8 mouse cellular contexts compared by ENCODE assay signal in genomic region chr6:127151565-127152105, GRCm38 (mm10). TPM values are rescaled to one million over a fixed set of nuclear protein-coding genes. Genes with fewer than 3 reads are reported as not detected.
A peak's percentile ranks its signal among the peaks of the same experiment; 100 is the strongest.
DNase-seq lines count a peak whose midpoint lies in the region; ATAC-seq lines count a peak whose summit lies in the region.

No protein-coding gene starts in this region.

- peak; percentile 34 for DNase-seq in urinary bladder, adult 2 months (ENCODE audit: low spot score)
- no peak for DNase-seq in urinary bladder, adult 18-20 months (ENCODE audit: low spot score in 2 of 2)
- peak; percentile 79 for DNase-seq in embryonic facial prominence, embryonic 10.5 days (ENCODE audit: low spot score)
- DNase-seq in heart, postnatal 14 days: peak; percentile 56 to 57
- peak; percentile 81 for DNase-seq in limb, embryonic 10.5 days (ENCODE audit: low spot score)
- DNase-seq in midbrain, embryonic 11.5 days (ENCODE audit: low spot score, missing footprints): peak; percentile 96
- peak; percentile 31 to 56 for DNase-seq in spleen, postnatal 10 days (ENCODE audit: low spot score in 2 of 2)
- no peak for DNase-seq in cerebellum, postnatal 36 days

- H3K9me3 ChIP-seq in embryonic facial prominence, embryonic 10.5 days: no peaks in the 10 kb centered on the region
- no peaks in the 10 kb centered on the region for H3K9me3 ChIP-seq in limb, embryonic 10.5 days (replicated peaks)
- no peaks in the 10 kb centered on the region for H3K9me3 ChIP-seq in midbrain, embryonic 11.5 days (ENCODE audit: control insufficient read depth, low read length)

- H3K4me1 ChIP-seq in embryonic facial prominence, embryonic 10.5 days: peaks cover 64% of the 10 kb centered on the region
- H3K4me1 ChIP-seq in limb, embryonic 10.5 days: peaks cover 59% of the 10 kb centered on the region
- peaks cover 49% of the 10 kb centered on the region for H3K4me1 ChIP-seq in midbrain, embryonic 11.5 days (ENCODE audit: control insufficient read depth, insufficient read depth, low read length)

- under 1% methylated on average over 29 of the region's 29 CpGs for WGBS in embryonic facial prominence, embryonic 10.5 days
- WGBS in limb, embryonic 10.5 days: under 1% methylated on average over 29 of the region's 29 CpGs
- under 1% methylated on average over 29 of the region's 29 CpGs for WGBS in midbrain, embryonic 11.5 days

- H3K4me3 ChIP-seq in embryonic facial prominence, embryonic 10.5 days: peak overlapping the region; percentile 90
- H3K4me3 ChIP-seq in limb, embryonic 10.5 days: peak overlapping the region; percentile 75
- H3K4me3 ChIP-seq in midbrain, embryonic 11.5 days (ENCODE audit: low read depth, low read length): peak overlapping the region; percentile 63

- H3K36me3 ChIP-seq in embryonic facial prominence, embryonic 10.5 days (replicated peaks): peaks cover 16% of the 10 kb centered on the region
- peaks cover 20% of the 10 kb centered on the region for H3K36me3 ChIP-seq in limb, embryonic 10.5 days
- peaks cover 3% of the 10 kb centered on the region; the same call in 1 of the 2 replicates for H3K36me3 ChIP-seq in midbrain, embryonic 11.5 days (ENCODE audit: control insufficient read depth, insufficient read depth, low read length)

- peak overlapping the region; percentile 84 for H3K4me2 ChIP-seq in midbrain, embryonic 11.5 days

- H3K27ac ChIP-seq in embryonic facial prominence, embryonic 10.5 days (replicated peaks): peak overlapping the region; percentile 96
- H3K27ac ChIP-seq in limb, embryonic 10.5 days: peak overlapping the region; percentile 97
- H3K27ac ChIP-seq in midbrain, embryonic 11.5 days (ENCODE audit: low read depth, low read length): peak overlapping the region; percentile 86

- intact Hi-C loops in heart, postnatal 14 days (cut with DNase I): no loop called here

- ATAC-seq in midbrain, embryonic 11.5 days (ENCODE audit: low FRiP score): peak; percentile 4

- H3K9ac ChIP-seq in midbrain, embryonic 11.5 days (ENCODE audit: low read length): peak overlapping the region; percentile 66

- peaks cover 20% of the 10 kb centered on the region for H3K27me3 ChIP-seq in embryonic facial prominence, embryonic 10.5 days (replicated peaks; ENCODE audit: low read depth, poor library complexity, severe bottlenecking)
- no peaks in the 10 kb centered on the region for H3K27me3 ChIP-seq in limb, embryonic 10.5 days (ENCODE audit: low read depth, poor library complexity, severe bottlenecking)
- peaks cover 8% of the 10 kb centered on the region for H3K27me3 ChIP-seq in midbrain, embryonic 11.5 days (ENCODE audit: control insufficient read depth, insufficient read depth, low read length)

RNA-seq across cellular contexts. Expression of gene Ccnd2, which starts 0.4 kb away (rescaled TPM):
- polyA plus RNA-seq in urinary bladder, adult 2 months (2012; rRNA removed): 49.3 and 62.8 TPM in 2 replicates
- 1,002 and 1,039 TPM in 2 replicates for polyA plus RNA-seq in embryonic facial prominence, embryonic 10.5 days (2016; fragmentation: Nextera tagmentation; extraction: Ambion mirVana)
- 100 to 1,000 TPM; 167 to 186 TPM for total RNA-seq in heart, postnatal 14 days (2021)
- 609 and 799 TPM in 2 replicates for polyA plus RNA-seq in limb, embryonic 10.5 days (2016; fragmentation: Nextera tagmentation; extraction: Ambion mirVana)
- polyA plus RNA-seq in midbrain, embryonic 11.5 days (2014; fragmentation: Nextera tagmentation; extraction: Ambion mirVana): 1,627 and 1,717 TPM in 2 replicates

RNA-seq across cellular contexts. Expression of gene Tigar, which starts 42.3 kb away (rescaled TPM):
- polyA plus RNA-seq in urinary bladder, adult 2 months (2012; rRNA removed): 6.0 and 7.3 TPM in 2 replicates
- polyA plus RNA-seq in embryonic facial prominence, embryonic 10.5 days (2016; fragmentation: Nextera tagmentation; extraction: Ambion mirVana): 5.7 and 7.2 TPM in 2 replicates
- total RNA-seq in heart, postnatal 14 days (2021): 10 to 100 TPM; 38.0 to 44.5 TPM
- 4.7 and 5.1 TPM in 2 replicates for polyA plus RNA-seq in limb, embryonic 10.5 days (2016; fragmentation: Nextera tagmentation; extraction: Ambion mirVana)
- 5.8 and 6.9 TPM in 2 replicates for polyA plus RNA-seq in midbrain, embryonic 11.5 days (2014; fragmentation: Nextera tagmentation; extraction: Ambion mirVana)

Comparison
In these comparisons a context has a peak if more than half of its experiments do, and no peak if none do; other contexts are left out.
1. DNase-seq: peak in urinary bladder, adult 2 months (single experiment), embryonic facial prominence, embryonic 10.5 days (single experiment), heart, postnatal 14 days (2 of 2), limb, embryonic 10.5 days (single experiment), midbrain, embryonic 11.5 days (single experiment) and spleen, postnatal 10 days (2 of 2); none in urinary bladder, adult 18-20 months (0 of 2) and cerebellum, postnatal 36 days (0 of 2).
2. Peak in every context shown above with its lines, with median percentiles within 50 percentile points of each other: H3K27ac ChIP-seq and H3K4me3 ChIP-seq.